Mouse (Mus musculus) liver, postnatal 0 days (tissue): ENCODE measurements at regions not wholly inside any gene's neighbourhood (a gene's known extent, or its start where the extent isn't known, plus 50 kb on each side); places are given as distances from the start of the nearest gene placed in this dataset.

Source experiments
- CTCF ChIP-seq: sonication (generic); IDR thresholded peaks from 2 replicates; pipeline ENCODE4 v1.5.1; 2016; ENCODE audit warnings: antibody characterized with exemption, low read depth
- EP300 ChIP-seq: IDR thresholded peaks from 2 replicates; pipeline ENCODE4 v1.6.1; 2016; ENCODE audit warnings: antibody characterized with exemption, low read depth, mild to moderate bottlenecking

DNA sequence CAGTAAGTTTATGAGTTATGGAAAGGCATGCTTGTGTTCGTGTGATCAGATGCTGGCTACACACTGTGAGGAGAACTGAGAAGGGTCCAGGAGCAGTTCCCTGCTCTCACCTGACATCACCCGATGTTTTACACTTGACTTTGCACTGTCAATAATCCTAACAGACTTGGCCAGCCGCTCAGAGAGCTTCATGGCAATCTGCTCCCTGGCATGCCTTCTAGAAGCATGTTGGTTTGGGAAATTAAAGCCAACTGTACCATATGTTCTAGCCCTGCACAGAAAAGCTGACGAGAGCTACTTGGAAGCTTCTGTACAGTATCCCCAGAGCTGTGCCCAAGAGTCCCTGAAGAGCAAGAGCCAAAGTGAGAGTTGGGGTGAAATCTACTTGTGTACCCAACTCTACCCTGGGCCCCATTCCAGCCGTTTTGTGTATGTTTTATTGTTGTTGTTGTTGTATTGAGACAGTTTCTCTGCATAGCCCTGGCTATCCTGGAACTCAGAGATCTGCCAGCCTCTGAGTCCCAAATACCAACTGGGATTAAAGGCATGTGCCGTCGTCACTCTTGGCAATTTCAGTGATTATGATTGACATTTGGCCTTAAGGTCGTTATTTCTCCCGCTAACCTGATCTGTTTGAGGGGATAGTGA, 56.5 kb upstream of the Cnksr3 start:
- TF ChIP-seq CTCF, result no peak
- no peak for TF ChIP-seq EP300
